Mouse (Mus musculus): Measurements from ENCODE around the gene Sema4d. TPM values are rescaled to one million over a fixed set of nuclear protein-coding genes. Genes with fewer than 3 reads are reported as not detected.

Sema4d gene
- total RNA-seq, 1 experiment: 25.1 TPM

DNA sequence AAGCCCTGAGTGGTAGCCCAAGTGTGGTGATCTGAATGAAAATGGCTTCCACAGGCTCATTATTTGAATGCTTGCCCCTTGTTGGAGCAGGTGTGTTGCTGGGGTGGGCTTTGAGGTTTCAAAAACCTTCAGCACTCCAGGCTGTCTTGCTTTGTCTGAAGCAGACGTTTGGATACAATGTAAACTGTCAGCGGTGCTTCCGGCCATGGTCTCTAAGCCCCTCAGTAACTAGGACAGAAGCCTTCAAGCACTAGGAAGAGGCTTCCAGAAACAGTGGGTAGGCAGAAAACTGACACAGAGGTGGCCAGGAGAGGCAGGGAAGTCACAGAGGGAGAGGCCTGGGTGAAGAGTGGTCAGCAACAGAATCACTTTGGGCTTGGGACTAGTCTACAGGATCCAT, 49.7 kb downstream of the Sema4d start:
- DNase-seq (ENCODE audit: low read depth, low spot score): no peak
- no peak overlapping the region for H3K27ac ChIP-seq (ENCODE audit: insufficient read depth, low read depth, low read length, poor library complexity, severe bottlenecking)
- no peaks in the 10 kb centered on the region for H3K36me3 ChIP-seq (ENCODE audit: control insufficient read depth, insufficient read depth, low read length, poor library complexity, severe bottlenecking)
- H3K9ac ChIP-seq (ENCODE audit: insufficient read depth, low read depth, low read length, poor library complexity, severe bottlenecking): no peak overlapping the region
- H3K9me3 ChIP-seq (ENCODE audit: control insufficient read depth, insufficient read depth, low read depth, low read length): no peaks in the 10 kb centered on the region
- peaks cover 0 to 35% of the 10 kb centered on the region in 2 experiments; a peak in 2 of 4 replicates for H3K4me1 ChIP-seq (ENCODE audit: control insufficient read depth in 2 of 2, insufficient read depth in 2 of 2, low read length in 2 of 2, poor library complexity in 1 of 2)
- TF ChIP-seq HCFC1 (IDR thresholded peaks at IDR 0.05; ENCODE audit: borderline replicate concordance, insufficient read depth, low read length): no peak
- no peak for TF ChIP-seq ZC3H11A (IDR thresholded peaks at IDR 0.05; ENCODE audit: borderline replicate concordance, low read depth, low read length)
- TF ChIP-seq CHD2 (IDR thresholded peaks at IDR 0.05; ENCODE audit: low read depth, low read length): no peak
- TF ChIP-seq MAFK (IDR thresholded peaks at IDR 0.05; ENCODE audit: insufficient read depth, low read depth, low read length): no peak
- TF ChIP-seq ZNF384 (IDR thresholded peaks at IDR 0.05; ENCODE audit: low read depth, low read length): no peak
- no peak overlapping the region for H3K4me3 ChIP-seq (ENCODE audit: insufficient read depth in 1 of 2, low read depth in 1 of 2, low read length in 2 of 2, poor library complexity in 1 of 2, severe bottlenecking in 1 of 2)
- in situ Hi-C loops (cut with MboI; ENCODE audit: low sequenced_read_pairs in 2 of 2, unreplicated experiment in 2 of 2): no loop called here

DNA sequence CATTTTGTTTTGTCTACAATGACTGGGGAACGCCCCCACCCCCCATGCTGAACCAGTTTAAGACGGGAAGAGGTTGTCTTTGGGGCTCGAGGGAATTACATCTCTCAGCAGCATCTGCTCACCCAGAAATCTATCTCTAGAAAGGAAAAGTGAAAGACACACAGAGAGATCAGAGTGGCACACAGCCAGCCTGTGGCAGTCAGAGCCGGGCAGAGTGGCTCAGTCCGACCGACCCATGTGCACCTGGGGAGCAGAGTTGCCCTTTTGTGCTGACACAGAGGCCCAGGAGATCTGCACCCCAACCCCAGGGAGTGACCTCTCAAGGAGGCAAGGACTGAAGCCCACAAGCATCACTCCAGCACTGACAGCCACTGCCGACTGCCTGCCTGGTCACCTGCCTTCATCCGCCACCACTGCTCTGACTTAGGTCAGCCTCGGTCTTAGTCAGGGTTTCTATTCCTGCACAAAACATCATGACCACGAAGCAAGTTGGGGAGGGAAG, 50.9 kb downstream of the Sema4d start:
- Histone ChIP-seq H3K4me1 (ENCODE audit: control insufficient read depth in 2 of 2, insufficient read depth in 2 of 2, low read length in 2 of 2, poor library complexity in 1 of 2) (peaks cover 0 to 30% of the 10 kb centered on the region in 2 experiments; a peak in 2 of 4 replicates), H3K9me3 (ENCODE audit: control insufficient read depth, insufficient read depth, low read depth, low read length) (no peaks in the 10 kb centered on the region), H3K36me3 (ENCODE audit: control insufficient read depth, insufficient read depth, low read length, poor library complexity, severe bottlenecking) (no peaks in the 10 kb centered on the region), H3K9ac (ENCODE audit: insufficient read depth, low read depth, low read length, poor library complexity, severe bottlenecking) (no peak overlapping the region), H3K27ac (ENCODE audit: insufficient read depth, low read depth, low read length, poor library complexity, severe bottlenecking) (no peak overlapping the region), H3K4me3 (ENCODE audit: insufficient read depth in 1 of 2, low read depth in 1 of 2, low read length in 2 of 2, poor library complexity in 1 of 2, severe bottlenecking in 1 of 2) (no peak overlapping the region)
- in situ Hi-C loops (cut with MboI; ENCODE audit: low sequenced_read_pairs in 2 of 2, unreplicated experiment in 2 of 2): no loop called here
- TF ChIP-seq HCFC1 (IDR thresholded peaks at IDR 0.05; ENCODE audit: borderline replicate concordance, insufficient read depth, low read length) (no peak), ZC3H11A (IDR thresholded peaks at IDR 0.05; ENCODE audit: borderline replicate concordance, low read depth, low read length) (no peak), MAFK (IDR thresholded peaks at IDR 0.05; ENCODE audit: insufficient read depth, low read depth, low read length) (no peak), CHD2 (IDR thresholded peaks at IDR 0.05; ENCODE audit: low read depth, low read length) (no peak), ZNF384 (IDR thresholded peaks at IDR 0.05; ENCODE audit: low read depth, low read length) (no peak)
- no peak for DNase-seq (ENCODE audit: low read depth, low spot score)

DNA sequence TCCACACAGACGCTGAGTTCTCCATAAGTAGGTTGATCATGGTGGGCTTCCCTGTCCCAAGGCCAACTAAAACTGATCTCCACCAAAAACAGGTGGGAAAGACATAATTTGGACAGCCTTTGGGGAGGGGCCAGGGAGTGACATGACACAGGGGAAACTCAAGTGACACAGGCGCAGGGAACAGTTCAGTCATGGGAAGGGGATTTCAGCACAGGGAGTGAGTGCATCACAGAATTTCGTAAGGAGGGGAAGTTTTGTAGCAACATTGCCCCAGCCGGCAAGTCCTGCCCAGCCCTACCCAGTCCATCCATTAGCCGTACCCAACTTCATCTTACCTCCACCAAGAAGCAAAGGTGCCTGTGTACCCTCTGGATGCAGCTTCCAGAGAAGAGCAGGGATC, 52.8 kb downstream of the Sema4d start:
- H3K4me3 ChIP-seq (ENCODE audit: insufficient read depth in 1 of 2, low read depth in 1 of 2, low read length in 2 of 2, poor library complexity in 1 of 2, severe bottlenecking in 1 of 2): no peak overlapping the region
- in situ Hi-C loops (cut with MboI; ENCODE audit: low sequenced_read_pairs in 2 of 2, unreplicated experiment in 2 of 2): no loop called here
- TF ChIP-seq CHD2 (IDR thresholded peaks at IDR 0.05; ENCODE audit: low read depth, low read length) (no peak), MAFK (IDR thresholded peaks at IDR 0.05; ENCODE audit: insufficient read depth, low read depth, low read length) (no peak), ZC3H11A (IDR thresholded peaks at IDR 0.05; ENCODE audit: borderline replicate concordance, low read depth, low read length) (no peak), ZNF384 (IDR thresholded peaks at IDR 0.05; ENCODE audit: low read depth, low read length) (no peak), HCFC1 (IDR thresholded peaks at IDR 0.05; ENCODE audit: borderline replicate concordance, insufficient read depth, low read length) (no peak)
- no peaks in the 10 kb centered on the region for H3K36me3 ChIP-seq (ENCODE audit: control insufficient read depth, insufficient read depth, low read length, poor library complexity, severe bottlenecking)
- H3K9me3 ChIP-seq (ENCODE audit: control insufficient read depth, insufficient read depth, low read depth, low read length): no peaks in the 10 kb centered on the region
- no peak for DNase-seq (ENCODE audit: low read depth, low spot score)
- H3K4me1 ChIP-seq (ENCODE audit: control insufficient read depth in 2 of 2, insufficient read depth in 2 of 2, low read length in 2 of 2, poor library complexity in 1 of 2): peaks cover 0 to 35% of the 10 kb centered on the region in 2 experiments; a peak in 2 of 4 replicates
- no peak overlapping the region for H3K9ac ChIP-seq (ENCODE audit: insufficient read depth, low read depth, low read length, poor library complexity, severe bottlenecking)
- no peak overlapping the region for H3K27ac ChIP-seq (ENCODE audit: insufficient read depth, low read depth, low read length, poor library complexity, severe bottlenecking)

DNA sequence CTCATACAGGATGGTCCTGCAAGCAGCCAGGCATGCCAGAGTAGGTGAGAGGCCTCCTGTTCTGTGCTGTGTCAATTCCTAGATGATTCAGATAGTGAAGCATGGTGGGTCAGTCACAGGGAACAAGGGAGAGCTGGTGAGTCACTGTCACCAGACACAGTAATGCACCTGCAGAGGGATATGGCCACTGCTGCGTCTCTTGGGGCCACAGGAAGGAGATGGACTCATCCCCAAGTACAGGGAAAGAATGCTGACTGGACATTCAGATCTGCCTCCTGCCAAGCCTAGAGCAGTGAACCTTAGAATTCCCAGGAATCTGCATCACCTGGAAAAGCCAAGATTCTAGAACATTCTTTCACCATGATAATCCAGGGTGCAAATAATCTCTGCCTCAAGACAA, 53.8 kb downstream of the Sema4d start:
- H3K4me3 ChIP-seq (ENCODE audit: insufficient read depth in 1 of 2, low read depth in 1 of 2, low read length in 2 of 2, poor library complexity in 1 of 2, severe bottlenecking in 1 of 2): no peak overlapping the region
- no peak for DNase-seq (ENCODE audit: low read depth, low spot score)
- no peak overlapping the region for H3K9ac ChIP-seq (ENCODE audit: insufficient read depth, low read depth, low read length, poor library complexity, severe bottlenecking)
- peaks cover 0 to 32% of the 10 kb centered on the region in 2 experiments; a peak in 2 of 4 replicates for H3K4me1 ChIP-seq (ENCODE audit: control insufficient read depth in 2 of 2, insufficient read depth in 2 of 2, low read length in 2 of 2, poor library complexity in 1 of 2)
- H3K9me3 ChIP-seq (ENCODE audit: control insufficient read depth, insufficient read depth, low read depth, low read length): no peaks in the 10 kb centered on the region
- in situ Hi-C loops (cut with MboI; ENCODE audit: low sequenced_read_pairs in 2 of 2, unreplicated experiment in 2 of 2): no loop called here
- H3K27ac ChIP-seq (ENCODE audit: insufficient read depth, low read depth, low read length, poor library complexity, severe bottlenecking): no peak overlapping the region
- no peak for TF ChIP-seq ZNF384 (IDR thresholded peaks at IDR 0.05; ENCODE audit: low read depth, low read length)
- no peak for TF ChIP-seq ZC3H11A (IDR thresholded peaks at IDR 0.05; ENCODE audit: borderline replicate concordance, low read depth, low read length)
- no peak for TF ChIP-seq HCFC1 (IDR thresholded peaks at IDR 0.05; ENCODE audit: borderline replicate concordance, insufficient read depth, low read length)
- TF ChIP-seq CHD2 (IDR thresholded peaks at IDR 0.05; ENCODE audit: low read depth, low read length): no peak
- no peak for TF ChIP-seq MAFK (IDR thresholded peaks at IDR 0.05; ENCODE audit: insufficient read depth, low read depth, low read length)
- no peaks in the 10 kb centered on the region for H3K36me3 ChIP-seq (ENCODE audit: control insufficient read depth, insufficient read depth, low read length, poor library complexity, severe bottlenecking)
